Comparison of ENCODE assay signal across 24 mouse cellular contexts in genomic region chr11:80132050-80132449, GRCm38 (mm10).
"Had no signal": no experiment of that assay in that cellular context is flagged by ENCODE, and none has a peak within 500 bp of the region (broad histone marks: within the 10 kb centered on the region; RNA-seq: fewer than 3 reads in every experiment).

No protein-coding gene starts in this region.

- H3K4me1 ChIP-seq: heart, embryonic 13.5 days; heart, embryonic 15.5 days; hindbrain, embryonic 10.5 days; hindbrain, embryonic 12.5 days; intestine, embryonic 15.5 days; limb, embryonic 13.5 days; limb, embryonic 15.5 days; liver, embryonic 12.5 days had no signal

- H3K9ac ChIP-seq: heart, embryonic 13.5 days; heart, embryonic 15.5 days; hindbrain, embryonic 12.5 days; hindbrain, embryonic 14.5 days; intestine, embryonic 15.5 days; limb, embryonic 13.5 days; limb, embryonic 15.5 days; liver, embryonic 12.5 days; liver, embryonic 14.5 days had no signal

- H3K27ac ChIP-seq: heart, adult 2 months; heart, embryonic 13.5 days; heart, embryonic 15.5 days; hindbrain, embryonic 10.5 days; hindbrain, embryonic 12.5 days; hindbrain, embryonic 14.5 days; intestine, embryonic 15.5 days; layer of hippocampus, adult 2 months; limb, embryonic 13.5 days; limb, embryonic 15.5 days; liver, embryonic 12.5 days; liver, embryonic 14.5 days had no signal

- H3K9me3 ChIP-seq: heart, embryonic 13.5 days; heart, embryonic 15.5 days; hindbrain, embryonic 10.5 days; hindbrain, embryonic 12.5 days; intestine, embryonic 15.5 days; limb, embryonic 13.5 days; limb, embryonic 15.5 days; liver, embryonic 12.5 days had no signal

- H3K4me3 ChIP-seq: heart, adult 2 months; heart, embryonic 13.5 days; heart, embryonic 15.5 days; hindbrain, embryonic 10.5 days; hindbrain, embryonic 12.5 days; intestine, embryonic 15.5 days; layer of hippocampus, adult 2 months; limb, embryonic 13.5 days; limb, embryonic 15.5 days; liver, embryonic 12.5 days had no signal

- DNase-seq: gastrocnemius, postnatal 14 days; gastrocnemius, postnatal 36 days; heart, adult 11 months; heart, adult 2 months; heart, postnatal 14 days; heart, postnatal 36 days; kidney, adult 18-20 months; kidney, adult 8-10 months; kidney, postnatal 10 days; kidney, postnatal 25 days; kidney, postnatal 4 days; left cerebral cortex, postnatal 4 days had no signal

- H3K4me2 ChIP-seq: heart, embryonic 11.5 days; heart, embryonic 13.5 days; heart, embryonic 15.5 days; hindbrain, embryonic 12.5 days; hindbrain, embryonic 14.5 days; intestine, embryonic 15.5 days; limb, embryonic 13.5 days; limb, embryonic 15.5 days; liver, embryonic 12.5 days had no signal

- H3K27me3 ChIP-seq: heart, embryonic 13.5 days; heart, embryonic 15.5 days; hindbrain, embryonic 12.5 days; intestine, embryonic 15.5 days; limb, embryonic 13.5 days; limb, embryonic 15.5 days; liver, embryonic 12.5 days had no signal
